Mouse (Mus musculus) olfactory bulb, adult 2 months (tissue): ENCODE data around the gene Accsl. TPM values are rescaled to one million over a fixed set of nuclear protein-coding genes. Genes with fewer than 3 reads are reported as not detected.

Experiments
- H3K27ac ChIP-seq: fragments of 200-500 bp; 2 replicates; pipeline ENCODE4 v1.5.1; 2012; ENCODE audit warnings: low read depth, low read length; ENCODE audit not compliant: insufficient read depth
- H3K4me1 ChIP-seq: fragments of 200-500 bp; 2 replicates; pipeline ENCODE4 v1.6.1; 2012; ENCODE audit warnings: low read length; ENCODE audit not compliant: control insufficient read depth, insufficient read depth
- H3K4me3 ChIP-seq: fragments of 200-500 bp; 2 replicates; pipeline ENCODE4 v1.5.1; 2012; ENCODE audit warnings: mild to moderate bottlenecking, low read depth, low read length, moderate library complexity; ENCODE audit not compliant: insufficient read depth
- CTCF ChIP-seq: fragments of 200-500 bp; IDR thresholded peaks from 2 replicates; pipeline ENCODE4 v1.5.1; 2012; ENCODE audit warnings: low read depth, mild to moderate bottlenecking, low read length, moderate library complexity; ENCODE audit not compliant: insufficient read depth
- POLR2A ChIP-seq: fragments of 200-500 bp; IDR thresholded peaks from 2 replicates; pipeline ENCODE4 v1.6.1; 2012; ENCODE audit warnings: mild to moderate bottlenecking, low read depth, low read length, moderate library complexity; ENCODE audit not compliant: insufficient read depth
- WGBS: fragments of 180-500 bp; shearing (Covaris S2); methylation state at CpG from one replicate; pipeline ENCODE4 v1.1.7; 2018; 5-methylcytosine and 5-hydroxymethylcytosine counted together
- polyA plus RNA-seq: library from polyadenylated mRNA; stranded (reverse); fragments of >200 nt; gene quantifications from 2 replicates; pipeline ENCODE4 v1.2.4, GENCODE M21; 2012; ENCODE audit warnings: low replicate concordance; ENCODE audit not compliant: missing spikeins, insufficient read depth, insufficient read length

Gene Accsl
- polyA plus RNA-seq, 1 experiment, result not detected

- no peak overlapping the region for H3K27ac ChIP-seq
- no peak overlapping the region for H3K4me3 ChIP-seq
- TF ChIP-seq POLR2A (no peak), CTCF (no peak)
- H3K4me1 ChIP-seq, result peaks cover 24% of the 10 kb centered on the region
- WGBS, result 61% methylated on average over 8 of the region's 8 CpGs
These were observed 61.5 kb downstream of the Accsl start for GRCm38 (mm10) chr2:93807440-93807839.

- no peak for TF ChIP-seq POLR2A
- no peak for TF ChIP-seq CTCF
- 72% methylated on average over 6 of the region's 6 CpGs for WGBS
- no peak overlapping the region for H3K27ac ChIP-seq
- H3K4me1 ChIP-seq, result peaks cover 24% of the 10 kb centered on the region
- no peak overlapping the region for H3K4me3 ChIP-seq
These were observed 62.3 kb downstream of the Accsl start for GRCm38 (mm10) chr2:93806487-93807201.

GRCm38 (mm10) chr2:93805523-93805922 lies 63.4 kb downstream of the Accsl start:
- no peak overlapping the region for H3K27ac ChIP-seq
- no peak overlapping the region for H3K4me3 ChIP-seq
- peaks cover 24% of the 10 kb centered on the region for H3K4me1 ChIP-seq
- 83% methylated on average over 4 of the region's 4 CpGs for WGBS
- TF ChIP-seq CTCF (no peak), POLR2A (no peak)

Other genes with a start within 250 kb of the Accsl start
- gene Alx4, start 226.8 kb downstream of the Accsl start, polyA plus RNA-seq, result not detected in 2 replicates
- not detected in 2 replicates for gene Ext2, start 46.6 kb downstream of the Accsl start, polyA plus RNA-seq
- gene Accs, start 19.2 kb downstream of the Accsl start, polyA plus RNA-seq, result not detected in 2 replicates
- gene Gm13889, start 88.0 kb upstream of the Accsl start, polyA plus RNA-seq, result not detected in 2 replicates
- not detected in 2 replicates for gene Gm27027, start 127.2 kb upstream of the Accsl start, polyA plus RNA-seq
- gene Alkbh3, start 141.7 kb upstream of the Accsl start, polyA plus RNA-seq, result not detected in 2 replicates